Mouse (Mus musculus): Measurements from ENCODE around the gene Tmem170b.

DNA sequence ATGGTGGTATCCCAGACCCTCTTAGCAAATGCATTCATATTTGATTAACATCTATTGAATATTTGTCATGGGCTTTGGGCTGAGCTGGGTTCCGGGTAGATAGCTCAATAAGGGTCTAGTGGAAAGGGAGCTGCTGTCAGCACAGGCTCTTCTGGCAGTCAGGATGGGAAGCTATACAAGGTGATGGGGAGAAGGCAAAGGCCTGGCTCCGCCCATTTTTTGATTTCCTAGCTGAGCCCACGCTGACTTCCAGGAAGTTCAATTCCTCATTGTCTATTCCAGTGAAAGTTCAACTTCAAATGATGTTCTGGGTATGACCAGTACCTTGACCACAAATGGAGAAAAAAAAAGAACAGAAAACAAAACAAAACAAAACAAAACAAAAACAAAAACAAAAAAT lies 69.8 kb downstream of the Tmem170b start:
- TF ChIP-seq CTCF (IDR thresholded peaks at IDR 0.05; ENCODE audit: low read depth): no peak
- no peak for TF ChIP-seq EP300 (optimal IDR thresholded peaks at IDR 0.05)

Data from stomach, postnatal 0 days (tissue).